Mouse (Mus musculus): ENCODE measurements around the gene Acsbg2. TPM values are rescaled to one million over a fixed set of nuclear protein-coding genes. Genes with fewer than 3 reads are reported as not detected.

The Acsbg2 gene
- polyA plus RNA-seq, 1 experiment from 2014 or later = not detected

GRCm38 (mm10) chr17:56826718-56827117 is 47.5 kb downstream of the Acsbg2 start:
- CTCF ChIA-PET = no interaction called here
- no peak for DNase-seq (ENCODE audit: low read depth, low spot score)
- in situ Hi-C loops (cut with MboI; ENCODE audit: low pct_unique_long_range_greater_than_20kb) = no loop called here
- no peak for ATAC-seq
- POLR2A ChIA-PET = no interaction called here
- no peaks in the 10 kb centered on the region for H3K27me3 ChIP-seq
- no peak for TF ChIP-seq CTCF (IDR thresholded peaks at IDR 0.05)

GRCm38 (mm10) chr17:56823352-56823751 is 50.9 kb downstream of the Acsbg2 start:
- DNase-seq (ENCODE audit: low read depth, low spot score) = no peak
- no peaks in the 10 kb centered on the region for H3K27me3 ChIP-seq
- ChIA-PET POLR2A (no interaction called here), CTCF (interaction anchor here (1.5 kb wide), 1 partner anchor 14 kb away, joined by 3 read pairs; no protein-coding TSS in a partner anchor)
- in situ Hi-C loops (cut with MboI; ENCODE audit: low pct_unique_long_range_greater_than_20kb) = no loop called here
- no peak for TF ChIP-seq CTCF (IDR thresholded peaks at IDR 0.05)
- no peak for ATAC-seq

DNA sequence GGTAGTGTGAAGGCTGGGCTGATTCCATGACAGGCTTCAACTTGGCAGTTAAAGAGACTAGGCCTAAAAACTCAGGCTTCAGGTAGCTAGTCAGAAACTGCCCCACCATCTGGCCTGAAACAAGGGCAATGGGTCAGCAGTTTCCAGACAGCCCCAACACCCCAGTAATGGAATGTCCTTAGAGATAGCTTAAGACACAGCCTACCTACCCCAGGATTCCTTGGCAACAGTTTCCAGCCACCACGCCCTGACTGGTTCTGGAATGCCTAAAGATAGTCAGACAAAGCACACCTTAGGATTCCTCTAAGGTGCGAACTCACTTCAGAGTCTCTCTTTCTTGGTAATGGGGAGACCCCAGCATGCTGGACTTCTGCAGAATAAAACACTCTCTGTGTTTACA is 51.9 kb downstream of the Acsbg2 start:
- no peak for ATAC-seq
- DNase-seq (ENCODE audit: low read depth, low spot score) = no peak
- ChIA-PET POLR2A (no interaction called here), CTCF (no interaction called here)
- in situ Hi-C loops (cut with MboI; ENCODE audit: low pct_unique_long_range_greater_than_20kb) = no loop called here
- no peak for TF ChIP-seq CTCF (IDR thresholded peaks at IDR 0.05)
- no peaks in the 10 kb centered on the region for H3K27me3 ChIP-seq

DNA sequence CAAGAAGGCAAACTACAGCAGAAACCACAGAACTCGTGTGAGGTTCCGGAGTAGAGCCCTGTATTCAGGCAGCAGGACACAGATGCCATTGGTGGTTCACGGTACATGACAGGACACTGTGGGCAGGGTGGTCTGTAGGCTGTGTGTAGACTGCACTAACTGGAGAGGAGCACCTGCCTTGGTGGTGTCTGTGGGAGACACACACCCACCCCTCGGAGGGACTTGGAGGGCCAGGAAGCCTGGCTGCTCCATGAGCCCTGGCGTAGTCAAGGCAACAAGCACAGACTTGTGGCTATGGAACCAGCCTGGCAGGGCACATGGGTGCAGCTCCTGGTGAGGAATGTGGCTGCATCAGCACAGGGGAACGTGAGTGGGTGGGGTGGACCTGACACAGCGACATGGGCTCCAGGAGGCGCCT is 54.5 kb downstream of the Acsbg2 start:
- ChIA-PET POLR2A (interaction anchor here (0.6 kb wide), 1 partner anchor 243 kb away, joined by 5 read pairs; no protein-coding TSS in a partner anchor), CTCF (interaction anchor here (1.2 kb wide), 1 partner anchor 9 kb away, joined by 3 read pairs; no protein-coding TSS in a partner anchor)
- no peaks in the 10 kb centered on the region for H3K27me3 ChIP-seq
- ATAC-seq (peak; percentile 74), DNase-seq (ENCODE audit: low read depth, low spot score) (no peak)
- no peak for TF ChIP-seq CTCF (IDR thresholded peaks at IDR 0.05)
- in situ Hi-C loops (cut with MboI; ENCODE audit: low pct_unique_long_range_greater_than_20kb) = no loop called here

GRCm38 (mm10) chr17:56819032-56819545 is 55.2 kb downstream of the Acsbg2 start:
- ATAC-seq (no peak), DNase-seq (ENCODE audit: low read depth, low spot score) (no peak)
- ChIA-PET CTCF (interaction anchor here (1.2 kb wide), 1 partner anchor 8 kb away, joined by 3 read pairs; no protein-coding TSS in a partner anchor), POLR2A (interaction anchor here (0.6 kb wide), 1 partner anchor 244 kb away, joined by 5 read pairs; no protein-coding TSS in a partner anchor)
- TF ChIP-seq CTCF (IDR thresholded peaks at IDR 0.05) = no peak
- H3K27me3 ChIP-seq = no peaks in the 10 kb centered on the region
- in situ Hi-C loops (cut with MboI; ENCODE audit: low pct_unique_long_range_greater_than_20kb) = no loop called here

GRCm38 (mm10) chr17:56818067-56818636 is 56.1 kb downstream of the Acsbg2 start:
- ATAC-seq = no peak
- CTCF ChIA-PET = no interaction called here
- POLR2A ChIA-PET = no interaction called here
- no peaks in the 10 kb centered on the region for H3K27me3 ChIP-seq
- in situ Hi-C loops (cut with MboI; ENCODE audit: low pct_unique_long_range_greater_than_20kb) = no loop called here
- TF ChIP-seq CTCF (IDR thresholded peaks at IDR 0.05) = no peak
- DNase-seq (ENCODE audit: low read depth, low spot score) = no peak

DNA sequence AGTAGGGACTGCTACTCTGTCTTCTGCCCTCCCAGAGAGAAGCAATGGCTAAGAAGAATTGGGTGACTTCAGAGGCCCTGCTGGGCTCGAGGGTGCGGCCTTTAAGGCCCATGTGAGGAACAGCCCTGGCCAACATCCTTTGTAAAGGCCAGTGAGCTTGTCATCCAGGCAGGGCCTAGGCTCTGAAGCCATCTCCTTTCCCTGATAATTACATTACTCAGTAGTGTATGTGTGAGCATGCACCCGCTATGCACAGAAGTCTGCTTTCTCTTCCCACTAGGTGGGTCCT is 59.2 kb downstream of the Acsbg2 start:
- ChIA-PET POLR2A (no interaction called here), CTCF (no interaction called here)
- TF ChIP-seq CTCF (IDR thresholded peaks at IDR 0.05) = no peak
- ATAC-seq (no peak), DNase-seq (ENCODE audit: low read depth, low spot score) (no peak)
- in situ Hi-C loops (cut with MboI; ENCODE audit: low pct_unique_long_range_greater_than_20kb) = no loop called here
- no peaks in the 10 kb centered on the region for H3K27me3 ChIP-seq

GRCm38 (mm10) chr17:56814316-56815056 is 59.8 kb downstream of the Acsbg2 start:
- in situ Hi-C loops (cut with MboI; ENCODE audit: low pct_unique_long_range_greater_than_20kb) = no loop called here
- DNase-seq (ENCODE audit: low read depth, low spot score) (no peak), ATAC-seq (no peak)
- TF ChIP-seq CTCF (IDR thresholded peaks at IDR 0.05) = no peak
- POLR2A ChIA-PET = no interaction called here
- CTCF ChIA-PET = no interaction called here
- no peaks in the 10 kb centered on the region for H3K27me3 ChIP-seq

- TF ChIP-seq CTCF (IDR thresholded peaks at IDR 0.05) = no peak
- POLR2A ChIA-PET = interaction anchor here (0.5 to 1.2 kb wide), 3 partner anchors 24 to 579 kb away, joined by 3 read pairs; no protein-coding TSS in a partner anchor
- in situ Hi-C loops (cut with MboI; ENCODE audit: low pct_unique_long_range_greater_than_20kb) = no loop called here
- ATAC-seq = peak; percentile 91
- CTCF ChIA-PET = interaction anchor here (1.1 to 3.6 kb wide), 4 partner anchors 10 to 179 kb away, joined by 3 to 25 read pairs (median 10); no protein-coding TSS in a partner anchor
- DNase-seq (ENCODE audit: low read depth, low spot score) = peak; percentile 95
- no peaks in the 10 kb centered on the region for H3K27me3 ChIP-seq
Observed at GRCm38 (mm10) chr17:56810245-56810644, 64.0 kb downstream of the Acsbg2 start.

DNA sequence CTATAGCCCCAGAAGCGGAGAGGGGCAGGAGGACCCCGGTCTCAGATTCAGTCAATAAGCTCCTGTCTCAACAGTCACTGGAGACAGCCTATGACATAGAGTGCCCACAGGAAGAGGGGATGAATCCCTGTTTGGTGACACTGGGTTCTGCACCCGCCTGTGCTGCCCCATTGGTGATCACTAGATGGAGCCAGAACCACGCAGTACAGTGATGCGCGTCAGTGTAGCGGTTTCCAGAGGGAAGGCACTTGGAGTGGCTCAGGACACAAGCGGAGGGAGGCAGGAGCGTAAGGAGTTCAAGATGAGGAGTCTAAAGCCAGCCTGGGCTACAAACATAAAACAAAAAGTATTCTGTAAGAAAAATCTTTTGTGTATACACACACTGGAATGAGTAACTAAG is 65.7 kb downstream of the Acsbg2 start:
- H3K27me3 ChIP-seq = no peaks in the 10 kb centered on the region
- in situ Hi-C loops (cut with MboI; ENCODE audit: low pct_unique_long_range_greater_than_20kb) = loop anchor here (5.0 kb wide), 2 partner anchors 49 to 144 kb away; no protein-coding TSS in a partner anchor
- ChIA-PET POLR2A (no interaction called here), CTCF (interaction anchor here (0.6 to 3.6 kb wide), 9 partner anchors 13 to 104 kb away, joined by 3 to 25 read pairs (median 5); no protein-coding TSS in a partner anchor)
- no peak for TF ChIP-seq CTCF (IDR thresholded peaks at IDR 0.05)
- DNase-seq (ENCODE audit: low read depth, low spot score) (no peak), ATAC-seq (peak; percentile 58)

- in situ Hi-C loops (cut with MboI; ENCODE audit: low pct_unique_long_range_greater_than_20kb) = loop anchor here (5.0 kb wide), 2 partner anchors 52 to 147 kb away; no protein-coding TSS in a partner anchor
Observed at GRCm38 (mm10) chr17:56805784-56806183, 68.5 kb downstream of the Acsbg2 start.

More at GRCm38 (mm10) chr17:56805784-56806183, 68.5 kb downstream of the Acsbg2 start:
- no peak for ATAC-seq
- no peak for TF ChIP-seq CTCF (IDR thresholded peaks at IDR 0.05)
- DNase-seq (ENCODE audit: low read depth, low spot score) = no peak
- CTCF ChIA-PET = no interaction called here
- H3K27me3 ChIP-seq = no peaks in the 10 kb centered on the region
- POLR2A ChIA-PET = interaction anchor here (0.6 kb wide), 1 partner anchor 45 kb away, joined by 5 read pairs; no protein-coding TSS in a partner anchor

Measured in Patski (cell line).